Mouse (Mus musculus): ENCODE measurements around the gene Pkhd1.

DNA sequence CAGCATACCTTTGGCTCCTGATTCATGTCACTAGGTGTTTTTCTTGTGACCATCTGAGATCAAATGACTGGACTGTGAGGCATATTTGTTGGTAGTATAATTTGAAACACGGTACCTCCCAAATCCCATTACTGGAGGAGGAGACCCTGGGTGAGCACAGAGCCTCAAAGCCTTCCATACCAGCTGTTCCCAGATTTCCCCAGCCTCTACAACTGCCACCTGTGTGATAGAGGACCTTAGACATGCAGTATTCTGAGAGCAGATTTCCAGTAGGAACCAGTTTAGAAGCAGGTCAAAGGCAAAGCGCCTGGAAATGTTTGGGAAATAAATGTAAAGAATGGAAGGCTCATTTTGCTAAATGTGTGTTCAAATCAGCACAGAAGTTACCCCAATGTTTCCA, 48.4 kb upstream of the Pkhd1 start:
- TF ChIP-seq POLR2A (IDR thresholded peaks at IDR 0.05; ENCODE audit: borderline replicate concordance, control insufficient read depth, low read depth, low read length) (no peak), CTCF (IDR thresholded peaks at IDR 0.05; ENCODE audit: control insufficient read depth, insufficient read depth, low read length) (no peak)
